Mouse (Mus musculus) ovary, postnatal 14 days (tissue): ENCODE data around the gene Tex52.
"Not testable (repeated sequence)": the region's sequence is repeated elsewhere in the genome, so short reads cannot be mapped to it uniquely, and the experiment has no call there.

Source experiments
- DNase-seq: peaks from one replicate; pipeline ENCODE4 v3.0.0; 2022; ENCODE audit warnings: low spot score

Gene Tex52

DNA sequence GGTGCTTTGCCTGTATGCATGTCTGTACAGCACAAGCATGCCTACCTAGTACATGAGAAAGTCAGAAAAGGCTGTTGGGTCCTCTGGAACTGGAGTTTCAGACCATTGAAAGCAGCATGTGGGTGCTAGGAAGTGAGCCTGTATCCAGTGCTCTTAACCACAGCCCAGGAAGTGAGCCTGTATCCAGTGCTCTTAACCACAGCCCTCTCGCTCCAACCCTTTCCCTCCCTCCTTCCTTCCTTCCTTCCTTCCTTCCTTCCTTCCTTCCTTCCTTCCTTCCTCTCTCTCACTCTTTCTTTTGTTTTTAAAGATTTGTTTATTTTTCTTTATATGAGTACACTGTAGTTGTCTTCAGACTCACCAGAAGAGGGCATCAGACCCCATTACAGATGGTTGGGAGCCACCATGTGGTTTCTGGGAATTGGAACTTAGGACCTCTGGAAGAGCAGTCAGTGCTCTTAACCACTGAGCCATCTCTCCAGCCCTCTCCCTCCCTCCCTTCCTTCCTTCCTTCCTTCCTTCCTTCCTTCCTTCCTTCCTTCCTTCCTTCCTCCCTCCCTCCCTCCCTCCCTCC, 5.4 kb downstream of the Tex52 start:
- not testable (repeated sequence) for DNase-seq

DNA sequence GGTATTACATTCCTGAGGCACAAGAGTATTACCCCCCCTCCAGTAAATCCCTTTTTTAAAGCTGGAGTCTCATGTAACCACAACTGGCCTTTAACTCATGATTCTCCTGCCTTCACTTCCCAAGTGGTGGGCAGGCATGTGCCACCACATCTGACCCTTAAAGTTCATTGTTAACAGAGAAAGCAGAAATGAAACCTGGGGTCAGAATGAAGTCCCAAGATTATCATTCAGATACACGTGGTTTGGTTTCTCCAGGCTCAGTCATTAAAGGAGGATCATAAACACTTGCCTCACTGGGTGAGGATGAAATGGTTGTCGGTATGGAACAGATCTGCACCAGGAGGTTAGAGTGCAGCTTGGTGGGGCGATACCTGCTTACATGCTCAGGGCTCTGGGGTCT, 6.0 kb downstream of the Tex52 start:
- DNase-seq: no peak

DNA sequence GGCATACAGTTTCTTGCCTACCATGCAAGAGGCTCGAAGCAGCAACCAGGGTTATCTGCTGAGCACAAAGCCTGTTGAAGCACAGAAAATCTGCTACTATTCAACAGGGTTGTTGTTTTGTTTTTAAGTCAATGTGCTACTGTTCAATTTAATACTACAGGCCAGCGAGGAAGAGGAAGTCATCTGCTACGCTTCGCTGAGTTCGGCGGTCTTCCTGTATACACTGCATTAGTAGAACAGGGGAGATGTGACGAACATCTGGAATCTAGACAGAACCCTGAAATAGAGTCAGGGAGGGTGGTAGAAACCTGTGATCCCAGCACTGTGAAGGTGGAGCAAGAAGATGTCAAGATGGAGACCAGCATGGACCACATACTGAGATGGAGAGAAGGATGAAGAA, 8.5 kb downstream of the Tex52 start:
- DNase-seq: no peak

DNA sequence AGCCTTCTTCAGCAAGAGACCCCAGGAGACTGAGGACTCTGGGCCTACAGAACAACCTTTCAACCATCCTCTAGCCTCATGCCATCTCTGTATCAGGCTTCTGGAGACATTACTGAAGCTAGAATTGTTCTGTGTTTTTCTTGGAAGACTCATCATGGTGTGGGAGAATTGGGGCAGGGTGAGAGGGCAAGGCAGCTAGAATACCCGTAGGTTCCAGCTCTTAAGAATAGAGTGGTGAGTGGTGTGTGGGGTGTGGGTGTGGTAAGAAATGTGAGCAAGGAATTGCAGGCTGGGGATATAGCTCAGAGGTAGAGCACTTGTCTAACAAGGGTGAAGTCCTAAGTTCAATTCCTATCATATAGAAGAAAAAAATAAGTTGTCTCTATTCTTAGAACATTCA, 9.8 kb downstream of the Tex52 start:
- no peak for DNase-seq

DNA sequence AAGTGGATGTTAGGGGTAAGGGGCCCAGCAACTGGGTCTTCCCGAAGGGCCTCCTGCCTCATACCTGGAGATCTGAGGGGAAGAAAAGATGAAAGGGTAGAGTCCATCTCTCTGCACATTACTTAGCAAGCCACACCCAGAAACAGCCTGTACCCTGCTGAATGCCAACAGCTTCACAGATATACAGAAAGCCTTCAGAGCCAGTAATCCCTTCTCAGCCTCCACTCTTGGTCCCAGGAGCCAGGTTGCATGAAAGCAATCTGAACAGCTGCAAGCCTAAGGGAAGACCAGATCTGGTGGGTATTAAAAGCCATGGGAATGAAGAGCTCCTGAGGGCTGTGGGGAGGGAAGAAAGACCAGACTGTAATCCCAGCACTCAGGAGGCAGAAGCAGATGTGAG, 13.9 kb downstream of the Tex52 start:
- no peak for DNase-seq

DNA sequence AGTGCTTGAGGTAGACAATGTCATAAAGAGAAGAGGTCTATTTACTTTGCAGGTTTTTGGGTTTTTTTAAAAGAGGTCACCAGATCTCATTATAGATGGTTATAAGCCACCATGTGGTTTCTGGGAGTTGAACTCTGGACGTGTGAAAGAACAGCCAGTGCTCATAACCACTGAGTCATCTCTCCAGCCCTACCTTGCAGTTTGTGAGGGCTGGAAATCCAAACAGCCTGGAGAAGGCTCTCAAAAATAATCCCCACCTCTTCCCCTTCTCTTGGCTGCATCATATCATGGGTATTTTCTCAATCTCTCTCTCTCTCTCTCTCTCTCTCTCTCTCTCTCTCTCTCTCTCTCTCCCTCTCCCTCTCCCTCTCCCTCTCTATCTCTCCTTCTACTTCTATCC, 15.4 kb downstream of the Tex52 start:
- no peak for DNase-seq

DNA sequence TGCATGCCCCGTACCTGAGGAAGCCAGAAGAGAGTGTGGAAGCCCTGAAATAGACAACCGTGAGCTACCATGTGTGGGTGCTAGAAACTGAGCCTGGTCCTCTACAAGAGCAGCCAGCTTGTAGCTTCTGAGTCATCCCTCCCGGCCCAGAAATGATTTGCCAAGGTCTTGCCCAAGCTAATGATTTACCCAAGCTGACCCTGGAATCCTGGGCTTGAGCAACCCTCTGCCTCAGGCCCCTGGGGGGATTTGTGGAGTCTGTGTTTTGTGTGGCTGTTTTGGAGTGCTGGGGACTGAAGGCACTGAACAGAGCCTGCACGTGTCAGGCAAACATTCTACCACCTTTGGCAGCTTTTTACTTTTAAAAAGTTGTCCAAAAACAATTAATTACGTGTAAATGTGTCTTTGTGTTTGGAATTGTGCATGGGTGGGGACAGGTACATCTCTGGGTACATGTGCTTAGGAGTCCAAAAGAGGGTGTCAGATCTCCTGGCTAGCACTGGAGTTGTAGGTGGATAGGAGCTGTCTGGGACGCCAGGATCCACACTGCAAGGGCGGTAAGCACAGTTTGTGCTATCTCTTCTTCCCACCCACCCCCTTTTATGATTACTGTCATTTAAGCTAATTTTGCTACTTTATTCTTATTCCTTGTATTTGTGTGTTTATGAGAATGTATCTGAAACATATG, 22.5 kb downstream of the Tex52 start:
- DNase-seq: no peak

DNA sequence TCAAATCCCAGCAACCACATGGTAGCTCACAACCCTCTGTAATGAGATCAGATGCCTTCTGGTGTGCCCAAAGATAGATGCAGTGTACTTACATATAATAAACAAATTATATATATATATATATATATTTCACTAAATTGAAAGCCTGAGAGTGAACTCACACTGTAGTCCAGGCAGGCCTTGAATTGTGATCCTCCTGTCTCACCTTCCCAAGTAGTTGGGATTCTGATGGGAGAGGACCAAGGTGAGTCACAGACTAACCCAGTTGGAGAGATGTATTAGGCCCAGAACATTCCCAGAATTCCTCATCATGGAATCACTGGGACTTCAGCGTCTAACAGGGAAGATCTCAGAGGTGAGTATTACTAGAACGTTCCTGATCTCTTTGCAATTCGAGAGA, 23.7 kb downstream of the Tex52 start, which contains the start of gene Nrip2:
Nrip2 (plus strand) TSS at position 301 of the 400 bp plus-strand sequence.
- DNase-seq: no peak

DNA sequence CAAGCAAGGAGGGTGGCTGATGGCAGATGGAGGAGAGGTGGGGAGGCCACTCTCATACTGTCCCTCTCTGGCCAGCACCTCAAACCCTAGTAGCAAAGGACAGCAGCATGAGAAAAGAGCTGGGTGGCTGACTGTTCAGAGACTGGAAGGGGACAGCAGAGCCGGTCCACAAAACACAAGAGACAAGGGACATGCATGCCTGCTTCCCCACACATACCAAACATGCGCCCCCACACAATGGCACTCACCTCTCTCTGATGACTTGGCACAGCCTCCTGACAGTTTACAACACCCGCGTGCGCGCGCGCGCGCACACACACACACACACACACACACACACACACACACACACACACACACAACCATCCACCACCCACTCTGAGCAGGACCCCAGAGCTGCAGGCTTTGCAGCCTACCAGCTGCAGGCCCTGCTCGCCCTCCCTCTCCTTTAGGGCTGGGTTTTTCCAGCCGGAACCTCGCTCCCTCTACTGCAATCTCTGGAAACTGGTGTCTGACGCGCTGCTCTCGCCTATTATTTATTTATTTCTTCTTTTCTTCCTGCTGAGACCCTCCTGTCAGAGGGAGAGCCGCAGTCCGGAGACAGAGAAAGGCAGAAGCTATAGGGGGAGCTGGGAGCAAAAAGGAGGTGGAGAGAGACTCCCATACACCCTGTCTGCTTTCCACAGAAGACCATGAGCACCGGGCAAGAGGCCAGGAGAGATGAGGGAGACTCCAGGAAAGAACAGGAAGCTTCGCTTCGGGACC, 24.3 kb downstream of the Tex52 start:
- DNase-seq: peak; percentile 57

DNA sequence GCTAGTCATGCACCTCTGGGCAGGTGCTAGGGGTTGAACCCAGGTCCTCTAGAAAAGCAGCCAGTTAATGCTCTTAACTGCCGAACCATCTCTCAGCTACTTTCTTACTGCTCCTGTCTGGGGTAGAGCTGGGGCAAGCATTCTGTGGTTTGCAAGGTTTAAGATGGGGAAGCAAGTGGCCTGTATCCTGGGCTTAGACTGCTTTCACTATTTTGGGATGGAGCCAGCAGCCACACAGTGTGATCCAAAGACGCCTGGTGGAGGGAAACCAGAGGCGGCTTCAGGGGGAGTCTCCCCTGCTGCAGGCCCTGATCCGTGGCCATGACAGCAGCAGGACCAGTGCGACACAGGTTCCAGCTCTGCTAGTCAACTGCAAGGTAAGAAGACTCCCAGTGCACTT, 29.5 kb downstream of the Tex52 start:
- DNase-seq: no peak

DNA sequence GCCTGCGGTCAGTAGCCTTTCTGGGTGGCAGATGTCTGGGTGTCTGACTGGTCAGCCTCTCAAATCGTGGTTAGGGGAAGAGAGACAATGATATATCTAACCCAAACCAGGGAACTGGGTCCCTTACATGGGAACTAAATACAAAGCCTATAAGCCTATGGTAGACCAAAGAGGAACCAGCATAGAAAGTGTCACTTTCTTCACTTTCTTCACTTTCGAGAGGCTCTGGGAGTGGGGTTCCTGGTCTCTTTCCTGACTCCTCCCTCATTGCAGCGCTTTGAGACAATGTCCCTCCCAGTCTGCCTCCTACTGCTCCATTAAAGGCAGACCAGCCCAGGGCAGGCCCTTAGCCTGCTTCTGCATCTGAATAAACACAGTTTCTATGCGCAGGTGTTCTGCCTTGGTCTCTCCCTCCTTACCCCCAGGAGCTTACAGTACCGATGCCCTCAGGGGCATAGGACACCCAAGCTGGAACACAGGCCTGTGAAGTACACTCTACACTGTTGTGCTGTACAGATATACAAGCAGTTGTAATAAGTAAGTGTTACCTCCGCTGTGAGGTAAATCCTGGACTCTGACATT, 33.4 kb downstream of the Tex52 start:
- no peak for DNase-seq

DNA sequence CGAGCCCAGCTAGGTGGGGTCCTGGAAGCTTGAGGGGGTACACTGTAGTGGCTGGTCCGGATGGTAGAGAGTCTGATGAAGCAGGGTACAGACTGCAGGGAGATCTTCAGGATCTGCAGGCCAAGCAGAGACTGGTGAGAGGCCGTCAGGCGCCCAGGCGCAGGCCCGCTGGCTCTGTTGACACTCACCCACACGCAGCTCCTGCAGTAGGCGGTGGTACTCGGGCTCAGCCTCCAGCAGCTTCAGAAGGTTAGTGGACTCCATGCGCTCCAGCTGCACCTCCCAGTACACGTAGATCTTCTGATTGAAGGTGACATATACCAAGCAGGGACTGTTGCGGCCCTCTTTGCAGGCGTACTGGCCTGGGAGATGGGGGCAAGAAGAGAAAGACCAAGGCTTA, 35.0 kb downstream of the Tex52 start:
- no peak for DNase-seq

DNA sequence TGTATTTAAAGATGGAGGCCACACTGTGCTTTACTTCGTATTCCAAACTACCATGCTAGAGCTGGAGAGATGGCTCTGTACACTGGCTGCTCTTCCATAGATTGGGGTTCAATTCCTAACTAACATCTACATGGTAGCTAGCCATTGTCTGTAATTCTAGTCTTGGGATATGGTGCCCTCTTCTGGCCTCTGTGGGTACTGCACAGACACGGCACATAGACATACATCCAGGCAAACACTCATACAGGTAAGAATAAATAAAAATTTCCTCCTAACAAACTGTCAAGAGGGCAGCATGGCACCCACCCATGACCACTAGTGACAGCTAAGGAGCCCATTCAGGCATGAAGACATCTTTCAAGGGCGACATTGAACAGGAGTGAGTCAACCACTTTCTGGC, 35.9 kb downstream of the Tex52 start:
- peak; percentile 80 for DNase-seq

DNA sequence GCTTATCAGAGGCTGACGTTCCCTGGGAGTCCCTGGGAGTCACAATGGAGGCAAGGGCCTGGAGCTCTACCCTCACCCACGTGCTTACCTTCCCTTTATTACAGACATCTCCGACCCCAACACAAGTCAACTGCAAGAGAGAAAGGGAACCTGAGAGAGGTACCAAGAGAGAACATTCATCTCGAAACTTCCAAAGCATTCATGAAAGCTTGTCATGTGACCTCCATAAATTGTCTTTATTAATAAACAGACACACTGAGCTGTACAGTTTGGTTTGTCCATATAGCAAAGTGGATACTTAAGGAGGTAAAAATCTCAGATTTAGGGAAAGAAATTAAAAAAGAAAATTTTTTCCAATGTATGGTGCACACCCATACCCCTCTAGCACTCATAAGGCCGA, 40.9 kb downstream of the Tex52 start:
- DNase-seq: no peak

DNA sequence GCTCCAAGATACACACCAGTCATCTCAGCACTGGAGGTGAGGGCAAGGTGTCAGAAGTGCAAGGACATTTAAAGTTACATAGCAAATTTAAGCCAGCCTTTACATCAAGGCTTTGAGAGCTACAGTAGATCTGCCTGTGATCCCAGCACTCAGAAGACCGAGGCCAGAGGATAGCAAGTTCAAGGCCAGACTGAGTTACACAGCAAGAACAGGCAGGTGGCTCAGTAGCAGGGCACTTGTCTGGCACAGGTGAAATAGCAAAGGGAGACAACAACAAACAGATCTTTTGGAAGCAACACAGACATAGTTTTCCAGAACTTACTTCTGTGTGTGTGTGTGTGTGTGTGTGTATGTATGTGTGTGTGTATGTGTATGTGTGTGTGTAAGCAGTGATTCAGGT, 42.8 kb downstream of the Tex52 start:
- no peak for DNase-seq

DNA sequence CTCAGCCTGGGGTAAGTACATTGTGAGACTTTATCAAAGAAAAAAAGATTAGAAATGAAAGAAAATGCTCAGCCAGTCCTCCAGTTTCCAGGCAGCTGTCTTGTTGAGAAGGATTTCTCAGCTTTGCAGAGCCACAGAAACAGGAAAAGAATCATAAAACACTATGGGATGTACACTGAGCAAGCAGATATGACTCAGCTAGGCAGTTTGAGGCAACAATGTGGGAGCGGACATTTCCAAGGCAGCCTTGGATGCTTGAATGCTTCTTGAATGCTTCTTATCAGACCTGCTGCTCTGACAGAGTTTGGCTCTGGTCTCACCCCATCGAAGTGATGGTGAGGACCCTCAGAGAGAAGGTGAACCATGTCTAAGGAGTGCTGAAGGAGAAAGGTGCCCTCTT, 45.8 kb downstream of the Tex52 start:
- no peak for DNase-seq

DNA sequence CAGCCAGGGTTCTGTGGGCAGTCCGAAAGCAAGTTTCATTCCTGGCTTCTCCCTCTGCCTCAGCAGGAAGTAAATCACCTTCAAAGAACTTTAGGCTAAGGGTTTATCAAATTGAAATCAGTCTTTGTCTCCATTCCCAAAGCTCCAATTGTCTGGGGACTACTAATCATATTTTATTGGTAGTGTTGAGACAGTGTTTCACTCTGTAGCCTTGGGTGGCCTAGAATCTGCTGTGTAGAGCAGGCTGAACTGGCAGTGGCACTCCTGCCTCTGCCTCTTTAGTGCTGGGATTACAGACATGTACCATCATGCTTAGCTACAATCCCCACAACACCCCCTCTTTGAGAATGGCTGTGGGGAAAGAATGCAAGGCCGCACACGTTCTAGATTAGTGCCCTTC, 46.2 kb downstream of the Tex52 start:
- no peak for DNase-seq

DNA sequence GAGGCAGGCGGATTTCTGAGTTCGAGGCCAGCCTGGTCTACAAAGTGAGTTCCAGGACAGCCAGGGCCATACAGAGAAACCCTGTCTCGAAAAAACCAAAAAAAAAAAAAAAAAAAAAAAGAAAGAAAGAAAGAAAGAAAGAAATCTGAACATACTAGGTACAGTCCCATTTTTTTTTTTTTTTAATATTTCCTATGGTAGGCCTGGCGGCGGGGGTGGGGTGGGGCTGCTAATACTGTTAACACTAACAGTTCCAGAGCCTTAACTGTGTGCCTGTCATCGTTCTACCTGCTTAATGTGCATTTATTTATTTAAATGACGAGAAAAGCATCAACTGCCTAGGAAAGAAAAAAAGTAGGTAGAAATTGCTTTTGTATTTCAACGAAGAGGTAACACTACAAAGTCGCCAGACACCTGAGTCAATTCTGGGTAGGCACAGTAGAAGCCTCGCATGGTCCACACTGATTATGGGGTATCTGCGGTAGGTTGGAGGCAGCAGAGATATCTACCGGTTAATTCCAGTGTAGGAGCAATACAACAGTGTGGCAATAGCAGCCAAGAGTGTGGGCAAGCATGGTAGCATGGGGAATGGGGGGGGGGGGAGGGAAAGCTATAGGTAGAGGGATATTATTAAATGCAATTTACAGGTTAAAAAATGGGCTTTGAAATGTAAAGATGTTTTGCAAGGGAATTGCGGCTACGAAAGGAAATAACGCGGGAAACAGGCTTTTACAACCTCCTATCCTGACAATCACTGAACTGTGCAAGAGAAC, 48.4 kb downstream of the Tex52 start:
- DNase-seq: no peak

DNA sequence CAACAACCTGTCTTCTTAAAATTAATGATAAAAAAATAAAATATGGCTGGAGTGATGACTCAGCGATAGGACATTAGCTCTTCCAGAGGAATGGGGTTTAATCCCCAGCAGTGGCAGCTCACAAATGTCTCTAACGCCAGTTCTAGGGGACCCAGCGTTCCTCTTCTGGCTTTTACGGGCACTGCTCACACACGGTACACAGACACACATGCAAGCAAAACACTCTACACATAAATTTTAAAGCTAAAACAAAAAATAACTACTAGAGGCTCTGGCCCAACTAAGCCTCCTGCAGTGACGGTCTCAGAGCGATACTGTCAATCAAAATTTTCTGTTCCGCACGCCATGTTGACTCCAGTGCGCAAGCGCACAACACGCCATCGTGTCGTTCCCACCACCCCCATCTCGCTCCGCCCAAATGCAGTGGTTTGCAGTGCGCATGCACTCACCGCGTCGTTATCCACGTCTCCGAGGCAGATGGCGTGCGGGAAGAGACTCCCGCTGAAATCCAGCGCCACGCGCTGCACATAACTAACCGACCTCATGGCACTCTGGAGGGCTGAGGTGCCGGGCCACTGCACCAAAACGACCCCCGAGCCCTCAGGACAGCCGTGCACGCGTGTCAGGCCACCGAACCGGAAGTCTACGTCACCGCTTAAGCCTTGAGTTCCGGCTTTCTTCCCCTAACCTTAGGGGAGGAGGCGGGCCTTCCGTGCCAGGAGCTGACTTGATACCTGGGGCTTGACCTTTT, 49.2 kb downstream of the Tex52 start, which contains the start of gene Itfg2:
Itfg2 (minus strand) TSS at position 663 of the 751 bp plus-strand sequence.
- peak; percentile 86 for DNase-seq

DNA sequence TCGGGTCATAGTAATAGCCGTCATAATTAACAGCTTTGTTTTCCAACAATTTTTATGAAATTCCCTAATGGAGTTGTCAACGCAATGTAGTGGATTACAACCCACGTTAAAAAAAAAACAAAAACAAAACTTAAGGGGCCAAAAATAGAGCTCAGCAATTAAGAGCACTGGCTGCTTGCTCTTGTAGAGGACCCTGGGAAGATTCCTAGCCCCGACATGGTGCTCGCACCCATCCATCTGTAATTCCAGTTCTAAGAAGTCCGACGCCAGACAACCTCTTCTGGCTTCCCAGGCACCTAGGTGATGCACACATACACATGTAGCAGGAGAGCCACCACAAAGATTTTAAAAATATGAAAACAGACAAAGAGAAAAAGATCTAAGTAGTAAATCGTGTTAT, 49.8 kb downstream of the Tex52 start:
- DNase-seq: no peak

DNA sequence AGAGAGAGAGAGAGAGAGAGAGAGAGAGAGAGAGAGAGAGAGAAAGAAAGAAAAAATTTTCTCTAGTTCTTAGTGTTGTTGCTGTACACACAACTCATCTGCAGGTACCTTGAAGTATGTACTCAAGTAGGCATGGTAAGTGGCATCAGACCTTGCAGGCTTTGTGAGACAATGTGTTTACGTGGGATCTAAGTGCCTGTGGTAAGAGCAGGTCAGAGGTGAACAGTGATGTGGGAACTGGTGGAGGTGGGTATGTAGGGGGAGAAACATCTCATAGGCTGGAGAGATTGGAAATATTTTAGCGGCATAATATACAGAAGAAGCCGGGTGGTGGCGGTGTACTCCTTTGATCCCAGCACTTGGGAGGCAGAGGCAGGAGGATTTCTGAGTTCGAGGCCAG, 52.3 kb downstream of the Tex52 start:
- DNase-seq: no peak
